Mouse (Mus musculus): ENCODE results near the gene Sft2d1. TPM values are rescaled to one million over a fixed set of nuclear protein-coding genes. Genes with fewer than 3 reads are reported as not detected.
"Not testable (repeated sequence)": the region's sequence is repeated elsewhere in the genome, so short reads cannot be mapped to it uniquely, and the experiment has no call there.

The Sft2d1 gene
- polyA plus RNA-seq (2012; rRNA removed) = 39.5 and 46.9 TPM in 2 replicates
- polyA plus RNA-seq (2014; fragmentation: Nextera tagmentation; extraction: Ambion mirVana) = 51.7 and 51.9 TPM in 2 replicates

GRCm38 (mm10) chr17:8310838-8311614 lies at the start of gene Sft2d1:
Gene Sft2d1 (plus strand): TSS chr17:8311102.
- H3K4me3 ChIP-seq (ENCODE audit: insufficient read depth in 1 of 2, low read depth in 2 of 2, low read length in 2 of 2) = peak within 1 kb of the TSS; percentile 74 to 85
- H3K4me1 ChIP-seq (replicated peaks; ENCODE audit: control insufficient read depth in 2 of 2, insufficient read depth in 2 of 2, low read length in 1 of 2) = peaks cover 8 to 17% of the 10 kb centered on the region in 2 experiments; a peak in 3 of 4 replicates
- WGBS (ENCODE audit: insufficient replicate concordance) = under 1% methylated on average over 52 of the region's 54 CpGs
- DNase-seq (ENCODE audit: low read depth in 3 of 3, low spot score in 3 of 3) (peak; percentile 85 to 90 (median 86)), ATAC-seq (ENCODE audit: insufficient read depth) (peak; percentile 94)
- H3K4me2 ChIP-seq (ENCODE audit: low read depth) = peak within 1 kb of the TSS; percentile 87
- peak within 1 kb of the TSS; percentile 82 for H3K9ac ChIP-seq (replicated peaks)
- H3K36me3 ChIP-seq (replicated peaks; ENCODE audit: control insufficient read depth, insufficient read depth, low read depth) = no peaks in the 10 kb centered on the region
- H3K27me3 ChIP-seq (ENCODE audit: control insufficient read depth, insufficient read depth, low read length) = no peaks in the 10 kb centered on the region
- H3K27ac ChIP-seq = peak within 1 kb of the TSS; percentile 40; the same call in 1 of the 2 replicates
- TF ChIP-seq EP300 (IDR thresholded peaks at IDR 0.05; ENCODE audit: low read depth) (no peak), CTCF (IDR thresholded peaks at IDR 0.05; ENCODE audit: low read depth) (no peak)
- H3K9me3 ChIP-seq (ENCODE audit: control insufficient read depth, low read length) = no peaks in the 10 kb centered on the region

GRCm38 (mm10) chr17:8264638-8265037 lies 46.3 kb upstream of the Sft2d1 start:
- H3K27ac ChIP-seq; H3K9ac ChIP-seq (replicated peaks); H3K36me3 ChIP-seq (replicated peaks; ENCODE audit: control insufficient read depth, insufficient read depth, low read depth); ATAC-seq (ENCODE audit: insufficient read depth); H3K27me3 ChIP-seq (ENCODE audit: control insufficient read depth, insufficient read depth, low read length); H3K4me1 ChIP-seq (replicated peaks; ENCODE audit: control insufficient read depth in 2 of 2, insufficient read depth in 2 of 2, low read length in 1 of 2); H3K9me3 ChIP-seq (ENCODE audit: control insufficient read depth, low read length); H3K4me2 ChIP-seq (ENCODE audit: low read depth); H3K4me3 ChIP-seq (ENCODE audit: insufficient read depth in 1 of 2, low read depth in 2 of 2, low read length in 2 of 2): not testable (repeated sequence)
- DNase-seq (ENCODE audit: low read depth in 3 of 3, low spot score in 3 of 3) = peak in 1 of 3 experiments; percentile 23
- WGBS (ENCODE audit: insufficient replicate concordance) = 8% methylated on average over 7 of the region's 7 CpGs
- TF ChIP-seq CTCF (IDR thresholded peaks at IDR 0.05; ENCODE audit: low read depth) = peak; percentile 71

- Histone ChIP-seq H3K9me3 (ENCODE audit: control insufficient read depth, low read length) (no peaks in the 10 kb centered on the region), H3K27ac (no peak overlapping the region), H3K36me3 (replicated peaks; ENCODE audit: control insufficient read depth, insufficient read depth, low read depth) (no peaks in the 10 kb centered on the region), H3K4me3 (ENCODE audit: insufficient read depth in 1 of 2, low read depth in 2 of 2, low read length in 2 of 2) (no peak overlapping the region), H3K27me3 (ENCODE audit: control insufficient read depth, insufficient read depth, low read length) (no peaks in the 10 kb centered on the region), H3K4me2 (ENCODE audit: low read depth) (no peak overlapping the region), H3K9ac (replicated peaks) (no peak overlapping the region), H3K4me1 (replicated peaks; ENCODE audit: control insufficient read depth in 2 of 2, insufficient read depth in 2 of 2, low read length in 1 of 2) (peaks cover 0 to 10% of the 10 kb centered on the region in 2 experiments; a peak in 2 of 4 replicates)
- DNase-seq (ENCODE audit: low read depth in 3 of 3, low spot score in 3 of 3) = no peak
- 22% methylated on average over 6 of the region's 6 CpGs for WGBS (ENCODE audit: insufficient replicate concordance)
- peak; percentile 46; the same call in 1 of the 2 replicates for ATAC-seq (ENCODE audit: insufficient read depth)
- TF ChIP-seq EP300 (IDR thresholded peaks at IDR 0.05; ENCODE audit: low read depth) = no peak
Measured at GRCm38 (mm10) chr17:8272054-8272749, 38.7 kb upstream of the Sft2d1 start.

- H3K4me3 ChIP-seq (ENCODE audit: insufficient read depth in 1 of 2, low read depth in 2 of 2, low read length in 2 of 2) = no peak overlapping the region
- H3K4me1 ChIP-seq (replicated peaks; ENCODE audit: control insufficient read depth in 2 of 2, insufficient read depth in 2 of 2, low read length in 1 of 2) = peaks cover 0 to 10% of the 10 kb centered on the region in 2 experiments; a peak in 2 of 4 replicates
- H3K27ac ChIP-seq = no peak overlapping the region
- H3K27me3 ChIP-seq (ENCODE audit: control insufficient read depth, insufficient read depth, low read length) = no peaks in the 10 kb centered on the region
- DNase-seq (ENCODE audit: low read depth in 3 of 3, low spot score in 3 of 3) = no peak
- WGBS (ENCODE audit: insufficient replicate concordance) = 46% methylated on average over 6 of the region's 6 CpGs
- no peak for TF ChIP-seq EP300 (IDR thresholded peaks at IDR 0.05; ENCODE audit: low read depth)
- no peak for TF ChIP-seq CTCF (IDR thresholded peaks at IDR 0.05; ENCODE audit: low read depth)
- ATAC-seq (ENCODE audit: insufficient read depth) = peak; percentile 55
- H3K9me3 ChIP-seq (ENCODE audit: control insufficient read depth, low read length) = no peaks in the 10 kb centered on the region
- no peaks in the 10 kb centered on the region for H3K36me3 ChIP-seq (replicated peaks; ENCODE audit: control insufficient read depth, insufficient read depth, low read depth)
- no peak overlapping the region for H3K9ac ChIP-seq (replicated peaks)
- H3K4me2 ChIP-seq (ENCODE audit: low read depth) = no peak overlapping the region
Measured at GRCm38 (mm10) chr17:8272951-8273350, 38.0 kb upstream of the Sft2d1 start.

GRCm38 (mm10) chr17:8276071-8276470 lies 34.8 kb upstream of the Sft2d1 start:
- ATAC-seq (ENCODE audit: insufficient read depth) (peak; percentile 5; the same call in 1 of the 2 replicates), DNase-seq (ENCODE audit: low read depth in 3 of 3, low spot score in 3 of 3) (no peak)

More at GRCm38 (mm10) chr17:8276071-8276470, 34.8 kb upstream of the Sft2d1 start:
- no peak overlapping the region for H3K9ac ChIP-seq (replicated peaks)
- no peak overlapping the region for H3K27ac ChIP-seq
- H3K4me3 ChIP-seq (ENCODE audit: insufficient read depth in 1 of 2, low read depth in 2 of 2, low read length in 2 of 2) = no peak overlapping the region
- H3K27me3 ChIP-seq (ENCODE audit: control insufficient read depth, insufficient read depth, low read length) = no peaks in the 10 kb centered on the region
- TF ChIP-seq CTCF (IDR thresholded peaks at IDR 0.05; ENCODE audit: low read depth) (no peak), EP300 (IDR thresholded peaks at IDR 0.05; ENCODE audit: low read depth) (no peak)
- H3K4me2 ChIP-seq (ENCODE audit: low read depth) = no peak overlapping the region
- H3K36me3 ChIP-seq (replicated peaks; ENCODE audit: control insufficient read depth, insufficient read depth, low read depth) = no peaks in the 10 kb centered on the region
- H3K4me1 ChIP-seq (replicated peaks; ENCODE audit: control insufficient read depth in 2 of 2, insufficient read depth in 2 of 2, low read length in 1 of 2) = peaks cover 0 to 10% of the 10 kb centered on the region in 2 experiments; a peak in 2 of 4 replicates
- WGBS (ENCODE audit: insufficient replicate concordance) = 48% methylated on average over 4 of the region's 4 CpGs
- H3K9me3 ChIP-seq (ENCODE audit: control insufficient read depth, low read length) = no peaks in the 10 kb centered on the region
